Mouse (Mus musculus): Measurements from ENCODE around the gene Ahcy.

DNA sequence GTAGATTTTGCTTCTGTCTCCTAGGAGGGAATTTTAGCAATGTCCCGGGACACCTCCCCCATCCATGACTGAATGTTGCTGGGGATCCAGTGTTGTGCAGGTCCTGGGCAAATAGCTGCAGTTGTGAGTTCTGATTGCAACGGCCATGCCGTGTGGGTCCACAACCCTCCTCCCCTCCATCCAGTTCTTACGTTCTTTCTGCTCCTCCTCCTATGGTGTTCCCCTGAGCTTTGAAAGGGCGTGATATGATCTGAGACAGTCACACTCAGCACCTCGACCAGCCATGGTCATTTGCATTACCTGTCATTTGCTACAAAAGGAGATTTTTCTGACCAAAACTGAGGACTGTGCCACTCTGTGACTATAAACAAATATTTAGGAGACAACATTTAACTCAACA lies 1.4 kb upstream of the Ahcy start:
- TF ChIP-seq USF1 (IDR thresholded peaks at IDR 0.05; ENCODE audit: low read depth) (no peak), CTCF (IDR thresholded peaks at IDR 0.05; ENCODE audit: control insufficient read depth, insufficient read depth, insufficient read length) (no peak), MYOG (IDR thresholded peaks at IDR 0.05; ENCODE audit: control insufficient read depth, extremely low read depth, insufficient read length) (no peak), MYOD1 (IDR thresholded peaks at IDR 0.05; ENCODE audit: control insufficient read depth, insufficient read length, low read depth) (no peak), MAX (IDR thresholded peaks at IDR 0.05) (no peak), CEBPB (IDR thresholded peaks at IDR 0.05; ENCODE audit: low read depth) (no peak)
